Comparison of ENCODE assay signal across 8 mouse cellular contexts in genomic region chr3:135328560-135328959, GRCm38 (mm10). TPM values are rescaled to one million over a fixed set of nuclear protein-coding genes. Genes with fewer than 3 reads are reported as not detected.
DNase-seq lines count a peak whose midpoint lies in the region; ATAC-seq and TF ChIP-seq lines count a peak whose summit lies in the region.

No protein-coding gene starts in this region.

- no peak overlapping the region for H3K9ac ChIP-seq in intestine, postnatal 0 days (ENCODE audit: low read depth, low read length)
- no peak overlapping the region for H3K9ac ChIP-seq in intestine, embryonic 16.5 days (ENCODE audit: low read depth, low read length)
- H3K9ac ChIP-seq in neural tube, embryonic 11.5 days (ENCODE audit: low read length), result no peak overlapping the region

- no peak for ATAC-seq in intestine, postnatal 0 days
- no peak for ATAC-seq in intestine, embryonic 16.5 days
- ATAC-seq in neural tube, embryonic 11.5 days (ENCODE audit: insufficient read depth, low FRiP score, low TSS enrichment), result no peak

- TF ChIP-seq CTCF in intestine, postnatal 0 days (IDR thresholded peaks at IDR 0.05; ENCODE audit: low read depth), result peak; percentile 73

- H3K4me2 ChIP-seq in intestine, postnatal 0 days (replicated peaks; ENCODE audit: low read depth), result no peak overlapping the region
- no peak overlapping the region for H3K4me2 ChIP-seq in intestine, embryonic 16.5 days (ENCODE audit: low read depth, low read length)
- H3K4me2 ChIP-seq in neural tube, embryonic 11.5 days (ENCODE audit: low read depth), result no peak overlapping the region

- H3K27ac ChIP-seq in intestine, postnatal 0 days (ENCODE audit: low read depth, low read length), result no peak overlapping the region
- no peak overlapping the region for H3K27ac ChIP-seq in intestine, embryonic 16.5 days (ENCODE audit: low read length)
- no peak overlapping the region for H3K27ac ChIP-seq in neural tube, embryonic 11.5 days (ENCODE audit: low read depth, low read length)

- no peaks in the 10 kb centered on the region for H3K4me1 ChIP-seq in intestine, postnatal 0 days (replicated peaks; ENCODE audit: control insufficient read depth, insufficient read depth, low read length)
- H3K4me1 ChIP-seq in intestine, embryonic 16.5 days (ENCODE audit: control insufficient read depth, insufficient read depth, low read length), result no peaks in the 10 kb centered on the region
- H3K4me1 ChIP-seq in neural tube, embryonic 11.5 days (ENCODE audit: control insufficient read depth, insufficient read depth, low read length), result no peaks in the 10 kb centered on the region

- H3K36me3 ChIP-seq in intestine, postnatal 0 days (ENCODE audit: control insufficient read depth, insufficient read depth), result no peaks in the 10 kb centered on the region
- no peaks in the 10 kb centered on the region for H3K36me3 ChIP-seq in intestine, embryonic 16.5 days (ENCODE audit: control insufficient read depth, insufficient read depth, low read length)
- H3K36me3 ChIP-seq in neural tube, embryonic 11.5 days (ENCODE audit: control insufficient read depth, insufficient read depth, low read length), result no peaks in the 10 kb centered on the region

- H3K27me3 ChIP-seq in intestine, postnatal 0 days (replicated peaks; ENCODE audit: control insufficient read depth, insufficient read depth, low read length), result no peaks in the 10 kb centered on the region
- no peaks in the 10 kb centered on the region for H3K27me3 ChIP-seq in intestine, embryonic 16.5 days (replicated peaks; ENCODE audit: control insufficient read depth, insufficient read depth, low read length)
- H3K27me3 ChIP-seq in neural tube, embryonic 11.5 days (ENCODE audit: control insufficient read depth, insufficient read depth, low read length), result no peaks in the 10 kb centered on the region

- H3K4me3 ChIP-seq in intestine, postnatal 0 days (ENCODE audit: low read depth, low read length), result no peak overlapping the region
- no peak overlapping the region for H3K4me3 ChIP-seq in intestine, embryonic 16.5 days (ENCODE audit: low read length)
- no peak overlapping the region for H3K4me3 ChIP-seq in neural tube, embryonic 11.5 days (ENCODE audit: low read depth, low read length)

- H3K9me3 ChIP-seq in intestine, postnatal 0 days (ENCODE audit: control insufficient read depth), result no peaks in the 10 kb centered on the region
- H3K9me3 ChIP-seq in intestine, embryonic 16.5 days (ENCODE audit: control insufficient read depth, low read length), result no peaks in the 10 kb centered on the region
- H3K9me3 ChIP-seq in neural tube, embryonic 11.5 days (ENCODE audit: control insufficient read depth, low read length), result no peaks in the 10 kb centered on the region

- DNase-seq in CD4-positive, CD25-positive, alpha-beta regulatory T cell, adult 2 months (ENCODE audit: low read depth, low spot score), result peak; percentile 84
- peak; percentile 60 for DNase-seq in T-cell, adult 2 months (ENCODE audit: low spot score)
- DNase-seq in embryo, embryonic 11 days, result peak; percentile 61
- peak; percentile 74 to 82 for DNase-seq in kidney, postnatal 4 days
- peak; percentile 54 for DNase-seq in neural tube, embryonic 11.5 days (ENCODE audit: low spot score)
- DNase-seq in urinary bladder, postnatal 36 days (ENCODE audit: low spot score in 2 of 2), result peak; percentile 5 to 30

- 51% methylated on average over 3 of the region's 3 CpGs for WGBS in intestine, postnatal 0 days
- WGBS in intestine, embryonic 16.5 days, result 48% methylated on average over 3 of the region's 3 CpGs
- 40% methylated on average over 3 of the region's 3 CpGs for WGBS in neural tube, embryonic 11.5 days

RNA-seq across cellular contexts. Expression of gene Slc9b1, which starts 19.3 kb away (rescaled TPM):
- 0.24 TPM in 1 of 2 replicates, not detected in the other for polyA plus RNA-seq in intestine, postnatal 0 days (2015; fragmentation: Nextera tagmentation; extraction: Ambion mirVana)
- 0.17 and 0.27 TPM in 2 replicates for polyA plus RNA-seq in intestine, embryonic 16.5 days (2015; fragmentation: Nextera tagmentation; extraction: Ambion mirVana)
- polyA plus RNA-seq in neural tube, embryonic 11.5 days (2014; fragmentation: Nextera tagmentation; extraction: Ambion mirVana), result 0.17 TPM in 1 of 2 replicates, not detected in the other

RNA-seq across cellular contexts. Expression of gene Slc9b2, which starts 21.1 kb away (rescaled TPM):
- polyA plus RNA-seq in intestine, postnatal 0 days (2015; fragmentation: Nextera tagmentation; extraction: Ambion mirVana), result 0.59 and 0.68 TPM in 2 replicates
- 1.2 and 1.7 TPM in 2 replicates for polyA plus RNA-seq in intestine, embryonic 16.5 days (2015; fragmentation: Nextera tagmentation; extraction: Ambion mirVana)
- 2.0 and 2.5 TPM in 2 replicates for polyA plus RNA-seq in neural tube, embryonic 11.5 days (2014; fragmentation: Nextera tagmentation; extraction: Ambion mirVana)

RNA-seq across cellular contexts. Expression of gene Bdh2, which starts 47.5 kb away (rescaled TPM):
- polyA plus RNA-seq in intestine, postnatal 0 days (2015; fragmentation: Nextera tagmentation; extraction: Ambion mirVana), result 5.6 and 8.0 TPM in 2 replicates
- polyA plus RNA-seq in intestine, embryonic 16.5 days (2015; fragmentation: Nextera tagmentation; extraction: Ambion mirVana), result 8.8 and 9.1 TPM in 2 replicates
- 5.2 and 6.9 TPM in 2 replicates for polyA plus RNA-seq in neural tube, embryonic 11.5 days (2014; fragmentation: Nextera tagmentation; extraction: Ambion mirVana)

Comparison
In these comparisons a context has a peak if more than half of its experiments do, and no peak if none do; other contexts are left out.
1. DNase-seq: peak in every context shown above with its lines; median percentile 84 in CD4-positive, CD25-positive, alpha-beta regulatory T cell, adult 2 months; 78 in kidney, postnatal 4 days; 61 in embryo, embryonic 11 days; 60 in T-cell, adult 2 months; 54 in neural tube, embryonic 11.5 days; 18 in urinary bladder, postnatal 36 days.